Mouse (Mus musculus): ENCODE measurements at regions not wholly inside any gene's neighbourhood (a gene's known extent, or its start where the extent isn't known, plus 50 kb on each side); places are given as distances from the start of the nearest gene placed in this dataset.

GRCm38 (mm10) chr10:72078363-72078762 lies 576.3 kb upstream of the Zwint start:
- TF ChIP-seq CTCF (IDR thresholded peaks at IDR 0.05; ENCODE audit: extremely low read depth, insufficient read depth, low read length): no peak
- no peak for TF ChIP-seq POLR2A (IDR thresholded peaks at IDR 0.05; ENCODE audit: extremely low read depth, insufficient read depth, low read length)

All from cortical plate, adult 2 months (tissue).